Comparison of ENCODE assay signal across 15 mouse cellular contexts in the genomic region with DNA sequence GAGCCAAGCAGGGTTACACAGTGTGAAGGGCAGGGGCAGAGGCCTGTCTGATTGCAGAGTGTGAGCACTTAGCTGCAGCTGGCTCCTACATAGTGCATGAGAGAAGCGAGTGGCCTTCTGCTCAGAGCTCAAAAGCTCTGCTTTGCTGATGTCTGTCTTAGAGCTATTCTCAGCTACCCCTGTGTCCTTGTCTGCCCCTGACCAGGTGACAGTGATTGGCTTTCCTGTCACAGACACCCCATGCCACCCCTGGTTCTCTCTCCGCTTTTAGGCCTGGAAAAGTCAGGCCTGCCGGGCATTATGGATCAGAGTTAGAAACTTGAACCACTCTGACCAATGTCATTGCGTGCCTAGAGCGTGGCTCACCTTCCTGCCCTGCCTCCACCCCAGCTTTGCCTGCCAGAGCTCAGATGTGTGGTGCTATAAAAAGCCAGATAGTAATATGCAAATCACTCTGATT.
DNase-seq lines count a peak whose midpoint lies in the region; ATAC-seq and TF ChIP-seq lines count a peak whose summit lies in the region.
"Had no signal": no experiment of that assay in that cellular context is flagged by ENCODE, and none has a peak within 500 bp of the region (broad histone marks: within the 10 kb centered on the region; RNA-seq: fewer than 3 reads in every experiment).

No protein-coding gene starts in this region.

- 87% methylated on average over 5 of the region's 5 CpGs for WGBS in forebrain, embryonic 15.5 days
- 89% methylated on average over 5 of the region's 5 CpGs for WGBS in forebrain, embryonic 11.5 days
- WGBS in heart, embryonic 11.5 days (ENCODE audit: insufficient replicate concordance) = 59% methylated on average over 5 of the region's 5 CpGs
- 78% methylated on average over 5 of the region's 5 CpGs for WGBS in hindbrain, embryonic 14.5 days
- 80% methylated on average over 5 of the region's 5 CpGs for WGBS in lung, postnatal 0 days

- H3K4me1 ChIP-seq in forebrain, embryonic 15.5 days = peaks cover 14% of the 10 kb centered on the region
- H3K4me1 ChIP-seq in forebrain, embryonic 11.5 days (replicated peaks; ENCODE audit: control insufficient read depth, insufficient read depth, low read length) = no peaks in the 10 kb centered on the region
- H3K4me1 ChIP-seq in heart, embryonic 11.5 days (ENCODE audit: control insufficient read depth, insufficient read depth, low read length) = peaks cover 6% of the 10 kb centered on the region; the same call in 1 of the 2 replicates
- H3K4me1 ChIP-seq in hindbrain, embryonic 14.5 days (replicated peaks; ENCODE audit: control insufficient read depth, insufficient read depth, low read length) = peaks cover 12% of the 10 kb centered on the region
- no peaks in the 10 kb centered on the region for H3K4me1 ChIP-seq in lung, postnatal 0 days (ENCODE audit: insufficient read depth, low read depth, low read length)
- H3K4me1 ChIP-seq: embryonic facial prominence, embryonic 15.5 days; lung, embryonic 15.5 days had no signal

- no peak for TF ChIP-seq CTCF in gastrocnemius, adult 2 months (IDR thresholded peaks at IDR 0.05)
- TF ChIP-seq CTCF in lung, postnatal 0 days (IDR thresholded peaks at IDR 0.05) = no peak

- intact Hi-C loops in gastrocnemius, adult 2 months (cut with DNase I) = loop anchor here (10.0 kb wide), 2 partner anchors 138 to 188 kb away; no protein-coding TSS in a partner anchor

- DNase-seq in forebrain, embryonic 11.5 days (ENCODE audit: low spot score) = no peak
- DNase-seq in gastrocnemius, adult 2 months = peak; percentile 74
- no peak for DNase-seq in hindbrain, embryonic 14.5 days (ENCODE audit: low spot score)
- no peak for DNase-seq in testis, postnatal 14 days (ENCODE audit: low spot score)
- no peak for DNase-seq in adrenal gland, postnatal 10 days
- no peak for DNase-seq in lung, postnatal 0 days (ENCODE audit: low spot score)
- DNase-seq: adrenal gland, postnatal 14 days; kidney, postnatal 14 days; right cerebral cortex, postnatal 14 days; thymus, postnatal 14 days had no signal

- H3K27me3 ChIP-seq in forebrain, embryonic 15.5 days = no peaks in the 10 kb centered on the region
- no peaks in the 10 kb centered on the region for H3K27me3 ChIP-seq in forebrain, embryonic 11.5 days (ENCODE audit: control insufficient read depth, insufficient read depth, low read length)
- no peaks in the 10 kb centered on the region for H3K27me3 ChIP-seq in heart, embryonic 11.5 days (ENCODE audit: control insufficient read depth, insufficient read depth, low read length)
- no peaks in the 10 kb centered on the region for H3K27me3 ChIP-seq in hindbrain, embryonic 14.5 days (ENCODE audit: control insufficient read depth, insufficient read depth, low read length)
- no peaks in the 10 kb centered on the region for H3K27me3 ChIP-seq in lung, postnatal 0 days (replicated peaks; ENCODE audit: insufficient read depth, low read length)
- H3K27me3 ChIP-seq: embryonic facial prominence, embryonic 15.5 days; limb, embryonic 15.5 days; lung, embryonic 15.5 days had no signal

- H3K27ac ChIP-seq in forebrain, embryonic 15.5 days (replicated peaks) = 0 out of 2 replicates have a peak overlapping the region, but pooled peaks have one; percentile 9
- H3K27ac ChIP-seq in forebrain, embryonic 11.5 days (ENCODE audit: low read depth, low read length) = no peak overlapping the region
- H3K27ac ChIP-seq in gastrocnemius, adult 2 months = peak overlapping the region; percentile 83
- H3K27ac ChIP-seq in heart, embryonic 11.5 days (ENCODE audit: low read depth, low read length) = no peak overlapping the region
- peak overlapping the region; percentile 57 for H3K27ac ChIP-seq in hindbrain, embryonic 14.5 days
- H3K27ac ChIP-seq in lung, postnatal 0 days (ENCODE audit: low read length) = no peak overlapping the region
- H3K27ac ChIP-seq: embryonic facial prominence, embryonic 15.5 days; limb, embryonic 15.5 days; lung, embryonic 15.5 days had no signal

- no peak for ATAC-seq in forebrain, embryonic 15.5 days (replicated peaks)
- ATAC-seq in forebrain, embryonic 11.5 days (replicated peaks; ENCODE audit: low FRiP score) = no peak
- ATAC-seq in heart, embryonic 11.5 days (replicated peaks; ENCODE audit: insufficient number of reproducible peaks, low FRiP score, low TSS enrichment) = peak; percentile 52; the same call in 1 of the 2 replicates
- no peak for ATAC-seq in hindbrain, embryonic 14.5 days (ENCODE audit: low FRiP score)
- ATAC-seq in lung, postnatal 0 days = no peak

- no peak overlapping the region for H3K4me3 ChIP-seq in forebrain, embryonic 15.5 days
- H3K4me3 ChIP-seq in forebrain, embryonic 11.5 days (ENCODE audit: low read depth, low read length) = no peak overlapping the region
- H3K4me3 ChIP-seq in gastrocnemius, adult 2 months = no peak overlapping the region; the same call in 1 of the 2 replicates
- H3K4me3 ChIP-seq in heart, embryonic 11.5 days (ENCODE audit: low read depth, low read length) = no peak overlapping the region
- no peak overlapping the region for H3K4me3 ChIP-seq in hindbrain, embryonic 14.5 days (replicated peaks; ENCODE audit: low read length)
- no peak overlapping the region for H3K4me3 ChIP-seq in lung, postnatal 0 days (ENCODE audit: low read depth, low read length)
- H3K4me3 ChIP-seq: embryonic facial prominence, embryonic 15.5 days; limb, embryonic 15.5 days; lung, embryonic 15.5 days had no signal

- H3K36me3 ChIP-seq in forebrain, embryonic 15.5 days = no peaks in the 10 kb centered on the region
- no peaks in the 10 kb centered on the region for H3K36me3 ChIP-seq in forebrain, embryonic 11.5 days (ENCODE audit: control insufficient read depth, insufficient read depth, low read length)
- H3K36me3 ChIP-seq in heart, embryonic 11.5 days (ENCODE audit: control insufficient read depth, insufficient read depth, low read length) = no peaks in the 10 kb centered on the region
- no peaks in the 10 kb centered on the region for H3K36me3 ChIP-seq in hindbrain, embryonic 14.5 days (replicated peaks; ENCODE audit: control insufficient read depth, insufficient read depth)
- H3K36me3 ChIP-seq in lung, postnatal 0 days (ENCODE audit: insufficient read depth, low read length) = no peaks in the 10 kb centered on the region
- H3K36me3 ChIP-seq: embryonic facial prominence, embryonic 15.5 days; limb, embryonic 15.5 days; lung, embryonic 15.5 days had no signal

- H3K4me2 ChIP-seq in forebrain, embryonic 15.5 days (replicated peaks) = no peak overlapping the region
- H3K4me2 ChIP-seq in forebrain, embryonic 11.5 days (ENCODE audit: low read depth, low read length, severe bottlenecking) = no peak overlapping the region
- H3K4me2 ChIP-seq in heart, embryonic 11.5 days = no peak overlapping the region
- no peak overlapping the region for H3K4me2 ChIP-seq in hindbrain, embryonic 14.5 days (replicated peaks)
- H3K4me2 ChIP-seq in lung, postnatal 0 days (replicated peaks; ENCODE audit: low read depth, low read length) = no peak overlapping the region
- H3K4me2 ChIP-seq: embryonic facial prominence, embryonic 15.5 days; limb, embryonic 15.5 days; lung, embryonic 15.5 days had no signal

- no peak for TF ChIP-seq EP300 in lung, postnatal 0 days (IDR thresholded peaks at IDR 0.05)

- no peaks in the 10 kb centered on the region for H3K9me3 ChIP-seq in forebrain, embryonic 15.5 days
- no peaks in the 10 kb centered on the region for H3K9me3 ChIP-seq in forebrain, embryonic 11.5 days (ENCODE audit: control insufficient read depth, low read length)
- no peaks in the 10 kb centered on the region for H3K9me3 ChIP-seq in heart, embryonic 11.5 days (replicated peaks; ENCODE audit: control insufficient read depth, low read length)
- no peaks in the 10 kb centered on the region for H3K9me3 ChIP-seq in hindbrain, embryonic 14.5 days (ENCODE audit: control insufficient read depth, low read length)
- no peaks in the 10 kb centered on the region for H3K9me3 ChIP-seq in lung, postnatal 0 days (ENCODE audit: low read length)
- H3K9me3 ChIP-seq: embryonic facial prominence, embryonic 15.5 days; limb, embryonic 15.5 days; lung, embryonic 15.5 days had no signal

- H3K9ac ChIP-seq in forebrain, embryonic 15.5 days (replicated peaks) = no peak overlapping the region
- no peak overlapping the region for H3K9ac ChIP-seq in forebrain, embryonic 11.5 days (ENCODE audit: low read length)
- H3K9ac ChIP-seq in heart, embryonic 11.5 days (ENCODE audit: low read depth, low read length) = no peak overlapping the region
- no peak overlapping the region for H3K9ac ChIP-seq in hindbrain, embryonic 14.5 days
- H3K9ac ChIP-seq in lung, postnatal 0 days (replicated peaks; ENCODE audit: low read depth) = no peak overlapping the region
- H3K9ac ChIP-seq: embryonic facial prominence, embryonic 15.5 days; limb, embryonic 15.5 days; lung, embryonic 15.5 days had no signal

Comparison
In these comparisons a context has a peak if more than half of its experiments do, and no peak if none do; other contexts are left out.
1. H3K27ac ChIP-seq: peak in forebrain, embryonic 15.5 days (single experiment), gastrocnemius, adult 2 months (single experiment) and hindbrain, embryonic 14.5 days (single experiment); none in forebrain, embryonic 11.5 days (single experiment), heart, embryonic 11.5 days (single experiment) and lung, postnatal 0 days (single experiment).